Mouse (Mus musculus) left cerebral cortex, postnatal 36 days (tissue): ENCODE results near the gene Idnk. TPM values are rescaled to one million over a fixed set of nuclear protein-coding genes. Genes with fewer than 3 reads are reported as not detected.

Experiments used
- DNase-seq, 2 experiments: peaks; one replicate each; pipeline ENCODE4 v3.0.0; 2021 to 2022; ENCODE audit warnings: low spot score in 2 of 2, mixed read lengths in 1 of 2
- intact Hi-C: fragments of 180-260 bp; cut with DNase I; formaldehyde crosslinking; loops from one replicate; pipeline ENCODE4 v1.15.1; 2025
- total RNA-seq, 2 experiments: library from RNA; stranded (reverse); gene quantifications; 2 replicates each; pipeline ENCODE4 v1.2.3; 2021

The Idnk gene
- total RNA-seq = 10 to 100 TPM; 27.0 to 27.1 TPM

GRCm38 (mm10) chr13:58157447-58158098 is at the start of gene Idnk:
TSS of gene Idnk (plus strand) at chr13:58157649.
- DNase-seq = peak; percentile 76 to 78
- intact Hi-C loops = loop anchor here (1.0 to 10.0 kb wide), 3 partner anchors 75 to 427 kb away; no protein-coding TSS in a partner anchor

GRCm38 (mm10) chr13:58111306-58111705 is 46.1 kb upstream of the Idnk start:
- peak; percentile 42 to 54 for DNase-seq
- intact Hi-C loops = no loop called here

- peak; percentile 54 to 70 for DNase-seq
- intact Hi-C loops = loop anchor here (2.0 kb wide), 1 partner anchor 17 kb away; the partner anchor contains the start of gene Hnrnpa0
These were observed 45.3 kb upstream of the Idnk start for GRCm38 (mm10) chr13:58112191-58112590.

GRCm38 (mm10) chr13:58112601-58113041 is 44.8 kb upstream of the Idnk start:
- intact Hi-C loops = loop anchor here (1.0 to 2.0 kb wide), 3 partner anchors 16 to 80 kb away; partner anchors contain the start of gene Hnrnpa0
- DNase-seq = peak in 1 of 2 experiments; percentile 32

GRCm38 (mm10) chr13:58113061-58113900 is 44.2 kb upstream of the Idnk start, which contains the start of gene Klhl3:
TSS of gene Klhl3 (minus strand) at chr13:58113592.
- peak; percentile 82 to 85 for DNase-seq
- intact Hi-C loops = loop anchor here (1.0 to 2.0 kb wide), 3 partner anchors 16 to 81 kb away; partner anchors contain the start of gene Hnrnpa0

GRCm38 (mm10) chr13:58115227-58115626 is 42.2 kb upstream of the Idnk start:
- no peak for DNase-seq
- intact Hi-C loops = no loop called here

- no peak for DNase-seq
- intact Hi-C loops = loop anchor here (2.0 kb wide), 1 partner anchor 104 kb away; no protein-coding TSS in a partner anchor
These were observed 40.6 kb upstream of the Idnk start for GRCm38 (mm10) chr13:58116801-58117200.

- intact Hi-C loops = loop anchor here (2.0 kb wide), 1 partner anchor 105 kb away; no protein-coding TSS in a partner anchor
- DNase-seq = peak in 1 of 2 experiments; percentile 43
These were observed 40.0 kb upstream of the Idnk start for GRCm38 (mm10) chr13:58117318-58118017.

GRCm38 (mm10) chr13:58122786-58123297 is 34.6 kb upstream of the Idnk start:
- intact Hi-C loops = no loop called here
- DNase-seq = no peak

GRCm38 (mm10) chr13:58123381-58123780 is 34.1 kb upstream of the Idnk start:
- intact Hi-C loops = no loop called here
- no peak for DNase-seq

GRCm38 (mm10) chr13:58124278-58124677 is 33.2 kb upstream of the Idnk start:
- DNase-seq = no peak
- intact Hi-C loops = no loop called here

- no peak for DNase-seq
- intact Hi-C loops = loop anchor here (5.0 kb wide), 1 partner anchor 92 kb away; the partner anchor contains the start of gene Ubqln1
These were observed 32.5 kb upstream of the Idnk start for GRCm38 (mm10) chr13:58124989-58125388.

- intact Hi-C loops = loop anchor here (5.0 kb wide), 1 partner anchor 91 kb away; the partner anchor contains the start of gene Ubqln1
- no peak for DNase-seq
These were observed 31.3 kb upstream of the Idnk start for GRCm38 (mm10) chr13:58126126-58126525.

- peak in 1 of 2 experiments; percentile 26 for DNase-seq
- intact Hi-C loops = loop anchor here (5.0 kb wide), 1 partner anchor 90 kb away; the partner anchor contains the start of gene Ubqln1
These were observed 30.3 kb upstream of the Idnk start for GRCm38 (mm10) chr13:58126862-58127765.

GRCm38 (mm10) chr13:58127766-58128361 is 29.6 kb upstream of the Idnk start:
- peak; percentile 81 to 85 for DNase-seq
- intact Hi-C loops = loop anchor here (2.0 to 5.0 kb wide), 2 partner anchors 15 to 89 kb away; partner anchors contain the start of genes Klhl3 and Ubqln1

- intact Hi-C loops = loop anchor here (2.0 to 5.0 kb wide), 2 partner anchors 16 to 89 kb away; partner anchors contain the start of genes Klhl3 and Ubqln1
These were observed 29.1 kb upstream of the Idnk start, which contains the start of gene Hnrnpa0 for GRCm38 (mm10) chr13:58128396-58128767. TSS of gene Hnrnpa0 (minus strand) at chr13:58128556.

More at GRCm38 (mm10) chr13:58128396-58128767, 29.1 kb upstream of the Idnk start, which contains the start of gene Hnrnpa0:
- peak; percentile 95 to 98 for DNase-seq
